Mouse (Mus musculus) megakaryocyte, embryonic 14.5 days (primary cell): ENCODE data around the gene Trim7.

Experiments
- FLI1 ChIP-seq: IDR thresholded peaks from 2 replicates; pipeline ENCODE4 v1.6.1; 2012; ENCODE audit warnings: low read length, inconsistent platforms, mixed read lengths
- GATA1 ChIP-seq: IDR thresholded peaks from 3 replicates; pipeline ENCODE4 v1.6.1; 2012; ENCODE audit warnings: mixed read lengths, low read length, inconsistent platforms, borderline replicate concordance

GRCm38 (mm10) chr11:48807563-48808303 is 18.2 kb upstream of the Trim7 start:
- TF ChIP-seq GATA1 (no peak), FLI1 (no peak)
